Mouse (Mus musculus) G1E (cell line): ENCODE results near the gene Uchl3.

Source experiments
- CTCF ChIP-seq: IDR thresholded peaks from 2 replicates; pipeline ENCODE4 v1.5.1; 2012; ENCODE audit warnings: low read depth, low read length, inconsistent platforms, mixed read lengths
- GATA1 ChIP-seq: IDR thresholded peaks from 2 replicates; pipeline ENCODE4 v1.6.1; 2012; ENCODE audit warnings: borderline replicate concordance, low read length, inconsistent platforms, mixed read lengths
- POLR2AphosphoS5 ChIP-seq: IDR thresholded peaks from 2 replicates; pipeline ENCODE4 v1.6.1; 2012; ENCODE audit warnings: low read depth, low read length, inconsistent platforms; ENCODE audit not compliant: insufficient replicate concordance
- TAL1 ChIP-seq: conservative IDR thresholded peaks from 2 replicates; pipeline ENCODE4 v1.6.1; 2012; ENCODE audit warnings: low read depth, low read length, inconsistent platforms, mixed read lengths

- TF ChIP-seq CTCF (no peak), POLR2AphosphoS5 (no peak), GATA1 (no peak), TAL1 (no peak)
Measured at GRCm38 (mm10) chr14:101613206-101613605, 40.6 kb upstream of the Uchl3 start.
